Mouse (Mus musculus) lung, postnatal 0 days (tissue): ENCODE results near the gene St6galnac3.

Experiments used
- CTCF ChIP-seq: IDR thresholded peaks from 2 replicates; pipeline ENCODE4 v1.5.1; 2016; ENCODE audit warnings: antibody characterized with exemption, mild to moderate bottlenecking
- EP300 ChIP-seq: IDR thresholded peaks from 2 replicates; pipeline ENCODE4 v1.6.1; 2016; ENCODE audit warnings: antibody characterized with exemption, mild to moderate bottlenecking, control low read depth

- TF ChIP-seq CTCF (no peak), EP300 (no peak)
Observed at GRCm38 (mm10) chr3:153453127-153454049, 271.6 kb downstream of the St6galnac3 start.
